Mouse (Mus musculus): ENCODE results near the gene Gpr156.

DNA sequence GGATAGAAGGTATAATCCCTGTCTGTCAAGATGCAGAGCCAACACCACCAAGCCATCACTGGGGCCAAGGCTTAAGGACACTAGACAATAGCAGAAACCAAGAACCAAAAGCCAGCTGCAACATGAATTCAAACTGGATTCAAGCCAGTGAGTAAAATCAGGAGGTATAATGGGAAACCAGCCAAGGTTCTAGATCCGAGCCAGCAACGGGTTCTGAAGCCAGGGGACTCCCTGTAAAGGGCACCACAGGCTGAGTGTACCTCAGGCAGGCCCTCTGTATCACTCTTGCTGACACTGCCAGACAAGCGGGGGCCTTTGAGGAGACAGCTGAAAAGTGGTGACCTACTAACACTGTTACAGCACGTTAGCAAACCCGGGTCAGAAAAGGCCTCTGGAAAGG is 55.2 kb downstream of the Gpr156 start:
- TF ChIP-seq CTCF (IDR thresholded peaks at IDR 0.05; ENCODE audit: control insufficient read depth, insufficient read depth, low read length) (no peak), POLR2A (IDR thresholded peaks at IDR 0.05; ENCODE audit: borderline replicate concordance, control insufficient read depth, low read depth, low read length) (no peak)

Data from bone marrow, adult 2 months (tissue).